ENCODE assay signal across 8 mouse cellular contexts in the genomic region with DNA sequence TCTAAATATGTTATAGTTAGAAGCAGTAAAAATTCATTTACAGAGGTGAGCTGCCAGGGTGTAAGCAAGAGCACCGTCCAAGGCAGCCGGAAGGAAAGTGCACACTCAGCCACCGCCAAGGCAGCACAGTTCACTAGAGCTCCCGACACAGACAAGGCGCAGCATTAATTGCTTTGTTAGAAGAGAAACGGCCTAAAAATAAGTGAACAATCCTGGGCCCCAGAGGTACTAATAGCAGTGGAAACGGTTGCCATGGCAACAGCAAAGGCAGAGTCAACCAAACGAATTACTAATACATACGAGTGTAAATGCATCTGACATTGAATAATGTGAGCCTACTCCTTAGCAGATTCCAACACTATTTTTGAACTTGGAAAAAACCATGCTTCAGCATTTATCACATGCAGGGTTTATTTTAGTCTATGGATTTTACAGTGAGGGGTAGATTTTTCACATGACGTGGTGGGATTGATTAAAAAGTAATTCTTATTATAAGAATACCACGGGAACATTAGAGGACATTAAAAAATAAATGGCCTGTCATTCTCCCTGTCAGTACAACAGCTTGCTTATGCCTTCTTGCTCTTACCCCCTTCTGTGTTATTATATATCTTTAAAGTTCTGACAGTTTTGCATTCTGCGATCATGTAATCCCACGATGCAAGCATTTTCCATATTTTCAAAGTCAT.
A peak's percentile ranks its signal among the peaks of the same experiment; 100 is the strongest.
DNase-seq lines count a peak whose midpoint lies in the region; ATAC-seq and TF ChIP-seq lines count a peak whose summit lies in the region.

No protein-coding gene starts in this region.

- DNase-seq in embryo, embryonic 9.5 days (ENCODE audit: extremely low spot score), result peak; percentile 4
- DNase-seq in forelimb bud, embryonic 11.5 days (ENCODE audit: low read depth, low spot score), result peak; percentile 34
- peak; percentile 78 for DNase-seq in left cerebral cortex, adult 11 months (ENCODE audit: low spot score)
- peak; percentile 69 for DNase-seq in retina, embryonic 14.5 days (ENCODE audit: low spot score)
- no peak for DNase-seq in thymus, adult 2 months
- no peak for DNase-seq in heart, adult 11 months

- WGBS in thymus, adult 2 months, result 91% methylated on average over 13 of the region's 13 CpGs
- WGBS in liver, embryonic 12.5 days (ENCODE audit: insufficient replicate concordance), result 69% methylated on average over 13 of the region's 13 CpGs
- 52% methylated on average over 13 of the region's 13 CpGs for WGBS in intestine, postnatal 0 days

- H3K4me2 ChIP-seq in liver, embryonic 12.5 days, result no peak overlapping the region
- H3K4me2 ChIP-seq in intestine, postnatal 0 days (replicated peaks; ENCODE audit: low read depth), result no peak overlapping the region

- no peak for ATAC-seq in liver, embryonic 12.5 days
- ATAC-seq in intestine, postnatal 0 days, result no peak

- H3K27ac ChIP-seq in thymus, adult 2 months (ENCODE audit: control insufficient read depth, insufficient read depth, low read length), result no peak overlapping the region
- no peak overlapping the region for H3K27ac ChIP-seq in liver, embryonic 12.5 days
- H3K27ac ChIP-seq in intestine, postnatal 0 days (ENCODE audit: low read depth, low read length), result no peak overlapping the region

- no peaks in the 10 kb centered on the region for H3K9me3 ChIP-seq in liver, embryonic 12.5 days (replicated peaks)
- no peaks in the 10 kb centered on the region for H3K9me3 ChIP-seq in intestine, postnatal 0 days (ENCODE audit: control insufficient read depth)

- no peak for TF ChIP-seq POLR2A in thymus, adult 2 months (IDR thresholded peaks at IDR 0.05; ENCODE audit: control insufficient read depth, extremely low read depth, insufficient read depth, low read length, poor library complexity)

- H3K9ac ChIP-seq in liver, embryonic 12.5 days, result no peak overlapping the region
- no peak overlapping the region for H3K9ac ChIP-seq in intestine, postnatal 0 days (ENCODE audit: low read depth, low read length)

- TF ChIP-seq CTCF in thymus, adult 2 months (IDR thresholded peaks at IDR 0.05; ENCODE audit: borderline replicate concordance, control insufficient read depth, extremely low read depth, insufficient read depth, low read length, poor library complexity), result no peak
- no peak for TF ChIP-seq CTCF in intestine, postnatal 0 days (IDR thresholded peaks at IDR 0.05; ENCODE audit: low read depth)

- H3K27me3 ChIP-seq in thymus, adult 2 months (ENCODE audit: control insufficient read depth, insufficient read depth, low read length), result no peaks in the 10 kb centered on the region
- no peaks in the 10 kb centered on the region for H3K27me3 ChIP-seq in liver, embryonic 12.5 days (replicated peaks)
- H3K27me3 ChIP-seq in intestine, postnatal 0 days (replicated peaks; ENCODE audit: control insufficient read depth, insufficient read depth, low read length), result no peaks in the 10 kb centered on the region

- H3K36me3 ChIP-seq in thymus, adult 2 months (ENCODE audit: control insufficient read depth, insufficient read depth, low read length), result no peaks in the 10 kb centered on the region
- H3K36me3 ChIP-seq in liver, embryonic 12.5 days, result no peaks in the 10 kb centered on the region
- H3K36me3 ChIP-seq in intestine, postnatal 0 days (ENCODE audit: control insufficient read depth, insufficient read depth), result no peaks in the 10 kb centered on the region

- H3K4me3 ChIP-seq in thymus, adult 2 months (ENCODE audit: control insufficient read depth, insufficient read depth, low read length), result no peak overlapping the region
- no peak overlapping the region for H3K4me3 ChIP-seq in liver, embryonic 12.5 days
- H3K4me3 ChIP-seq in intestine, postnatal 0 days (ENCODE audit: low read depth, low read length), result no peak overlapping the region

- no peaks in the 10 kb centered on the region for H3K4me1 ChIP-seq in thymus, adult 2 months (replicated peaks; ENCODE audit: control insufficient read depth, insufficient read depth, low read length)
- H3K4me1 ChIP-seq in liver, embryonic 12.5 days, result no peaks in the 10 kb centered on the region
- no peaks in the 10 kb centered on the region for H3K4me1 ChIP-seq in intestine, postnatal 0 days (replicated peaks; ENCODE audit: control insufficient read depth, insufficient read depth, low read length)

Comparison
In these comparisons a context has a peak if more than half of its experiments do, and no peak if none do; other contexts are left out.
1. DNase-seq: peak in embryo, embryonic 9.5 days (single experiment), forelimb bud, embryonic 11.5 days (single experiment), left cerebral cortex, adult 11 months (single experiment) and retina, embryonic 14.5 days (single experiment); none in thymus, adult 2 months (single experiment) and heart, adult 11 months (single experiment).